Mouse (Mus musculus) brain, adult 2 months (tissue): Measurements from ENCODE around the gene Tm7sf3.

ENCODE experiments used
- DNase-seq: peaks from one replicate; pipeline ENCODE4 v3.0.0; 2011; ENCODE audit warnings: low read depth, low spot score

Gene Tm7sf3

GRCm38 (mm10) chr6:146642276-146643183, at the start of gene Tm7sf3, which contains the start of gene Med21:
Gene Tm7sf3, minus strand, starts transcription at chr6:146642824.
Gene Med21, plus strand, starts transcription at chr6:146642547.
- DNase-seq = peak; percentile 99

- DNase-seq = no peak
Measured at GRCm38 (mm10) chr6:146688861-146689260, 46.2 kb upstream of the Tm7sf3 start.

GRCm38 (mm10) chr6:146688010-146688409, 45.4 kb upstream of the Tm7sf3 start:
- no peak for DNase-seq

- no peak for DNase-seq
Measured at GRCm38 (mm10) chr6:146686463-146687196, 44.0 kb upstream of the Tm7sf3 start.

- no peak for DNase-seq
Measured at GRCm38 (mm10) chr6:146685781-146686308, 43.2 kb upstream of the Tm7sf3 start.

GRCm38 (mm10) chr6:146683881-146684280, 41.3 kb upstream of the Tm7sf3 start:
- DNase-seq = no peak

- DNase-seq = no peak
Measured at GRCm38 (mm10) chr6:146678136-146679070, 35.8 kb upstream of the Tm7sf3 start.

GRCm38 (mm10) chr6:146676904-146677303, 34.3 kb upstream of the Tm7sf3 start:
- DNase-seq = no peak

GRCm38 (mm10) chr6:146674881-146675536, 32.4 kb upstream of the Tm7sf3 start:
- peak; percentile 52 for DNase-seq

- DNase-seq = no peak
Measured at GRCm38 (mm10) chr6:146674420-146674819, 31.8 kb upstream of the Tm7sf3 start.

GRCm38 (mm10) chr6:146673696-146674095, 31.1 kb upstream of the Tm7sf3 start:
- DNase-seq = no peak

GRCm38 (mm10) chr6:146672106-146672505, 29.5 kb upstream of the Tm7sf3 start:
- no peak for DNase-seq

GRCm38 (mm10) chr6:146670956-146671855, 28.6 kb upstream of the Tm7sf3 start:
- DNase-seq = peak; percentile 8

- no peak for DNase-seq
Measured at GRCm38 (mm10) chr6:146668606-146669005, 26.0 kb upstream of the Tm7sf3 start.

- DNase-seq = no peak
Measured at GRCm38 (mm10) chr6:146666811-146667210, 24.2 kb upstream of the Tm7sf3 start.

GRCm38 (mm10) chr6:146665408-146665807, 22.8 kb upstream of the Tm7sf3 start:
- no peak for DNase-seq

GRCm38 (mm10) chr6:146664917-146665316, 22.3 kb upstream of the Tm7sf3 start:
- no peak for DNase-seq

GRCm38 (mm10) chr6:146664116-146664515, 21.5 kb upstream of the Tm7sf3 start:
- DNase-seq = peak; percentile 13

GRCm38 (mm10) chr6:146662679-146663078, 20.1 kb upstream of the Tm7sf3 start:
- peak; percentile 77 for DNase-seq

- no peak for DNase-seq
Measured at GRCm38 (mm10) chr6:146661655-146662054, 19.0 kb upstream of the Tm7sf3 start.
